Mouse (Mus musculus) yolk sac, embryonic 10.5 days (tissue): ENCODE measurements around the gene Vmn1r213.
A peak's percentile ranks its signal among the peaks of the same experiment; 100 is the strongest.

ENCODE experiments used
- DNase-seq: peaks from one replicate; pipeline ENCODE4 v3.0.0-alpha.2; 2017; ENCODE audit warnings: low spot score

The Vmn1r213 gene

DNA sequence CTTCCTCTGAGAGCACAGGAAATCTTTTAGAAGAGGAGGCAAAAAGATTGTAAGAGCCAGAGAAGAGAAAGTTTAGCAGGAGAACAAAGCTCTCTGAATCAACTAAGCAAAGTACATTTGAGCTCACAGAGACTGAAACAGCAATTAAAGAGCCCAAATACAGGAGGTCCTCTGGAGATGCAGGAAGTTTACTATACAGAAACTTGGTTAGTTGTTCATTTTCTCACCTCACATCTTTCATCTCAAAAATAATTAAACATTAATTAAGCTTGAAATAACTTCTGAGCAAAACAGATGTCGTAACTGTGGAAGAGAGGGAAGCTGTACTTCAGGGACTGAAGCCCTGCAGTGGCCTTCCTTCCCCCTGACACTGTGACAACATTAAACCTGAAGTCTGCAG lies at the start of gene Vmn1r213:
Gene Vmn1r213 (plus strand): TSS at position 301 of the 400 bp plus-strand sequence.
- no peak for DNase-seq

DNA sequence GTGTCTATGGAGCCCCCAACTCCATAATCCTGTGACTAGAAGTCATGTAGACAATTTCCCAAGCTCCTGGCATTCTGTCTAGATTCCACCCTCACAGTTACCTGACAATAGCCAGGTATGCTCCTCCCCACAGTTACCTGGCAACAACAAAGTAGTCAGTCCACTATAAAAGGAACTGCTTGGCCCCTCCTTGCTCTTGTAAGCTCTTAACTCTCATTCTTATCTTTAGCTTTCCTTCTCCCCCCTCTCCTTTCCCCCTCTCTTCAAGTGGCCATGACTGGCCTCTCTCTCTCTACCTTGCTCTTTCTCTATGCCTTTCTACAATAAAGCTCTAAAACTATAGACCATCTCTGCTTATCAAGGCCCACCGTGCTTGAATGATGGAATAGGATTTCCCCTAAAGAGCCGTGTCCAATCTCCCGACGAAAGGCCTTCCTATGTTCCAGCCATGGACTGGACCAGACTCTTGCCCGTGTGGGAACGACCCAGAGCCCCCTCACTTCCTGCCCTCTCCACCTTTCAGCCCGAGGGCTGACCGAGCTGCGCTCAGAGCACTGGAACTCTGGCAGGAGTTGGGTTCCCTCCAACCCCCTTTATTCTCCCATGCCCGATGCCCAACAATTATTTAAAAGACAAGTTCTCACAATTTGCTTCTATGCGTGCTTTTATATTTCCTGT lies 17.1 kb upstream of the Vmn1r213 start:
- no peak for DNase-seq

DNA sequence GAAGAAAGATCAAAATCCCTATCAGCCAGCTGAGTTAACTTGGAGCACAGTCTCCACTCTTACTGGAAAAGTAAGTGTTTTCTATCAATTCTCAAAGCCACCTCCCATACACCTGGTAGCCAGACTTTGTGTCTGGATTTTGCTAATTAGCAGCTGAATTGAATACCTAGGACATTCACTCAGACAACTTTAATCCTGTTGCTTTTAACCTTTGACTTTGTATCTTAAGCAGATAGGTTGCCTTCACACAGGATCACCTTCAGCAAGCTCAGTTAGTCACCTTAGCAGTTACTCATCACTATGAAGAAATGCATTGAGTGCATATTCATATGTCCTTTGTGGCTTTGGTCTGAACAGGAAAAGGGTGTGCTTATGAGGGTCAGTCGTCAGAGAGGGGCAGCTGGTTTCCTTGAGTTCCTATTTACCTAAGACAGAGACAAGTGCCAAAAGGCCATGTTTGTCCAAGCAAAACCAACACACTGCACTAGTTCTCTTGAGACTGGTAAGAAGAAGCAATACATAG lies 15.2 kb upstream of the Vmn1r213 start:
- peak; percentile 7 for DNase-seq

DNA sequence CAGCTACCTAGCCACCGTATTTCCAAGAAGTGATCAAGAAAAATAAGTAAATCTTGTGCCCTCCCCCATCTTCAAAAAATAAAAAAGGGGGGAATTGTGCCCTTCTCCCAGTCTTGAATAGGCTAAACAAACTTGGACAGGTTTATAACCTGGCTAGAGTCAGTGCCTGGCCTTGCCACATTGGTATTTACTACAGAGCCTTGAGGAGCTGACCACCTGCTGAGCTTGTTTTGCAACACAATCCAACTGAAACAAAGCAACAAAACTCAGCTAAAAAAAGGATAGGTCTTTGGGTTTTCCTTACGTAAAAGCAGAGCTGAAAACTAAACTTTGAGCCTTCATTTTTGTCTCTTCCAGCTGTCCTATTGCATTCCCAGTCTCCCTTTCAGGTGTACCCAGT lies 14.7 kb upstream of the Vmn1r213 start:
- DNase-seq: no peak

DNA sequence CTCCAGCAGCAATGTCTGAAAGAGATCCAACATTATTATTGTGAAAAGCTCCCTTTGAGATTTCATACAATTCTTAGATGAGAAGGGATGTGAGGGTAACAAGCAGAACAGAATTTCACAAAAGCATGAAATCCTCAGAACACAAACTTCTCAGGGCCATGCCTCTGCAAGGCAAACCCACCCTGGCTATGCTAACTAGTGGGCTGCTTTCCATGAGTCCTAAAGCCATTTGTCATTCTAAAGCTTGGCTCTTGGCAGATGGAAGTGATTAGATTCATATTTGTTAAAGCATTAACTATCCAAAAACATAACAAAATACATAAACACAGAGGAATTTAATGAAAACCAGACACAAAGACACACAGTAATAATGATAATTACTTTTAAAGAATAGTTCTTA lies 10.7 kb downstream of the Vmn1r213 start:
- DNase-seq: no peak

DNA sequence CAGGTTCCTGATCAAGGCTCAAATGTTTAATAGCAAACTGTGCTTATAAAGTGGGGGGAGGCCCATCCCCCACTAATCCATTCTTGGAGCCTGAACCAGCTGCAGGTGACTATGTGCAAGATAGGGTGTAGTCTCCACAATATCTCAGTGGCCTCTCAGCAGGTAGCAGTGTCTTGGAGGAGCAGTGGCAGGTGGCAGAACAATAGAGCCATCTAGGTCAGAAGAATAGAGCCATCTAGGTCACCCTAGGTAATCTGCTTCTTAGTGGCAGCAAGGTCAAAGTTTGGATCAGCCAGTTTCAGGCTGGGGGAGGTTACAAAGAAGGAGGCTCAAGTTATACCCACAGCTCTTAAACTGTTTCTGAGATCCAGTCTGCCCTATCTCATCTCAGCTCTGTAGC lies 17.4 kb downstream of the Vmn1r213 start:
- no peak for DNase-seq

DNA sequence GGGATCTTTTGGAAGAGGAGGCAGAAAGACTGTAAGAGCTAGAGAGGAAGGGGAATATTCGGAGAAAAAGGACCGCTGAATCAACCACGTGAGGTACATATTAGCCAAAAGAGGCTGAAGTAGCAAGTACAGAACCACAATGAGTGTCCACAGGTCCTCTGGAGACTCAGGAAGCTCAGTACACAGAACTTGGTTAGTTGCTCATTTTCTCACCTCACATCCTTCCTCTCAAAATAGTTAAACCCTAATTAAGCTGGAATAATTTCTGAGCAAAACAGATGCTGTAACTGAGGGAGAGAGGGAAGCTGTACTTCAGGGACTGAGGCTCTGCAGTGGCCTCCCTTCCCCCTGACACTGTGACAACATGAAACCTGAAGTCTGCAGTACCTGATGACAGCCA lies 22.7 kb downstream of the Vmn1r213 start, which contains the start of gene Vmn1r214:
Gene Vmn1r214 (plus strand): TSS at position 301 of the 400 bp plus-strand sequence.
- DNase-seq: no peak

DNA sequence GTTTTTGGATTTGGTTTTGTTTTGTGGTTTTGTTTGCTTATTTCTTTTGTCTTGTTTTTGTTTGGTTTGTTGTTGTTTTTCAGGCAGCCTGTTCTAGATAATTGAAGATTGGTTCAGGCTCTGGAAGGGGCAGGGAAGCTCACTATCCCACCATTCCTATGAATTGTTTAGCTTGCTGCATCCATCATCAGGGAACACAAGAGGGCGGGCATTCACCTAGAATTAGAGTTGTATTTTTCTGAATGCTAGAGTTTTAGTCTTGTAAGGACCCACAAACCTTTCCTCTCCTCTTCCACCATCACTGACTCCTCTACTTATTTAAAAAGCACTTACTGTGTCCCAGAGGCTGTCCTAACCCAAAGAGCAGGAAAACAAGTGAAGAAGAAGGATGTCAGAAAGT lies 50.3 kb downstream of the Vmn1r213 start:
- DNase-seq: no peak
